ENCODE assay signal across 9 mouse cellular contexts in genomic region chr13:97824071-97824716, GRCm38 (mm10).
DNase-seq lines count a peak whose midpoint lies in the region; ATAC-seq and TF ChIP-seq lines count a peak whose summit lies in the region.
"Had no signal": no experiment of that assay in that cellular context is flagged by ENCODE, and none has a peak within 500 bp of the region (broad histone marks: within the 10 kb centered on the region; RNA-seq: fewer than 3 reads in every experiment).

No protein-coding gene starts in this region.

- H3K9ac ChIP-seq in heart, embryonic 12.5 days = no peak overlapping the region
- no peak overlapping the region; the same call in 1 of the 2 replicates for H3K9ac ChIP-seq in midbrain, postnatal 0 days (replicated peaks; ENCODE audit: low read length, poor library complexity, severe bottlenecking)

- ATAC-seq in heart, embryonic 12.5 days (ENCODE audit: insufficient number of reproducible peaks, low FRiP score) = no peak
- 0 out of 2 replicates have a peak, but pooled peaks have one; percentile 20 for ATAC-seq in midbrain, postnatal 0 days (ENCODE audit: low FRiP score)
- ATAC-seq in erythroid progenitor cell, adult 5-6 weeks (replicated peaks; ENCODE audit: low FRiP score, poor library complexity, severe bottlenecking) = no peak

- 60% methylated on average over 20 of the region's 20 CpGs for WGBS in heart, embryonic 12.5 days
- WGBS in midbrain, postnatal 0 days = 17% methylated on average over 20 of the region's 20 CpGs

- H3K4me3 ChIP-seq in cortical plate, adult 2 months (ENCODE audit: insufficient read depth, low read length) = peak overlapping the region; percentile 30
- no peak overlapping the region for H3K4me3 ChIP-seq in heart, embryonic 12.5 days
- H3K4me3 ChIP-seq in left cerebral cortex, adult 2 months = peak overlapping the region; percentile 43
- H3K4me3 ChIP-seq in midbrain, postnatal 0 days (ENCODE audit: low read depth, low read length) = peak overlapping the region; percentile 27

- intact Hi-C loops in left cerebral cortex, adult 2 months (cut with DNase I) = no loop called here

- no peak for TF ChIP-seq POLR2A in cortical plate, adult 2 months (IDR thresholded peaks at IDR 0.05; ENCODE audit: extremely low read depth, insufficient read depth, low read length)

- H3K27ac ChIP-seq in cortical plate, adult 2 months (ENCODE audit: insufficient read depth, low read length) = no peak overlapping the region
- H3K27ac ChIP-seq in heart, embryonic 12.5 days (ENCODE audit: poor library complexity, severe bottlenecking) = no peak overlapping the region
- H3K27ac ChIP-seq in left cerebral cortex, adult 2 months = peak overlapping the region; percentile 76
- no peak overlapping the region for H3K27ac ChIP-seq in midbrain, postnatal 0 days (ENCODE audit: low read depth, low read length)

- peak; percentile 27 for DNase-seq in kidney, postnatal 14 days
- no peak for DNase-seq in kidney, postnatal 25 days
- DNase-seq in left cerebral cortex, adult 2 months (ENCODE audit: extremely low spot score in 1 of 2, low spot score in 2 of 2) = peak; percentile 43 to 49
- DNase-seq in midbrain, postnatal 0 days (ENCODE audit: low spot score) = peak; percentile 90
- DNase-seq in thymus, postnatal 25 days = peak; percentile 64

- no peaks in the 10 kb centered on the region for H3K27me3 ChIP-seq in heart, embryonic 12.5 days (replicated peaks)
- no peaks in the 10 kb centered on the region for H3K27me3 ChIP-seq in midbrain, postnatal 0 days (ENCODE audit: insufficient read depth, low read length)

- TF ChIP-seq CTCF in cortical plate, adult 2 months (IDR thresholded peaks at IDR 0.05; ENCODE audit: extremely low read depth, insufficient read depth, low read length) = no peak
- TF ChIP-seq CTCF in left cerebral cortex, adult 2 months (IDR thresholded peaks at IDR 0.05) = no peak
- TF ChIP-seq CTCF in midbrain, postnatal 0 days (IDR thresholded peaks at IDR 0.05) = no peak

- H3K4me2 ChIP-seq in heart, embryonic 12.5 days = peak overlapping the region; percentile 59
- H3K4me2 ChIP-seq in midbrain, postnatal 0 days (ENCODE audit: low read depth, low read length, poor library complexity, severe bottlenecking) = peak overlapping the region; percentile 70

- no peaks in the 10 kb centered on the region for H3K9me3 ChIP-seq in heart, embryonic 12.5 days (replicated peaks)
- H3K9me3 ChIP-seq in midbrain, postnatal 0 days (ENCODE audit: low read length) = no peaks in the 10 kb centered on the region
- H3K9me3 ChIP-seq: G1E had no signal

- H3K36me3 ChIP-seq in heart, embryonic 12.5 days = no peaks in the 10 kb centered on the region
- H3K36me3 ChIP-seq in midbrain, postnatal 0 days (ENCODE audit: insufficient read depth, low read length) = no peaks in the 10 kb centered on the region
- H3K36me3 ChIP-seq: G1E had no signal

- no peaks in the 10 kb centered on the region for H3K4me1 ChIP-seq in cortical plate, adult 2 months (ENCODE audit: control insufficient read depth, insufficient read depth, low read length)
- peaks cover 6% of the 10 kb centered on the region for H3K4me1 ChIP-seq in heart, embryonic 12.5 days (replicated peaks)
- peaks cover 14% of the 10 kb centered on the region; the same call in 1 of the 2 replicates for H3K4me1 ChIP-seq in midbrain, postnatal 0 days (ENCODE audit: insufficient read depth, low read length)

Comparison
In these comparisons a context has a peak if more than half of its experiments do, and no peak if none do; other contexts are left out.
1. DNase-seq: peak in kidney, postnatal 14 days (single experiment), left cerebral cortex, adult 2 months (2 of 2), midbrain, postnatal 0 days (single experiment) and thymus, postnatal 25 days (single experiment); none in kidney, postnatal 25 days (0 of 2).